Mouse (Mus musculus) heart, postnatal 0 days (tissue): ENCODE results near the gene Dolpp1.

Source experiments
- CTCF ChIP-seq: IDR thresholded peaks from 2 replicates; pipeline ENCODE4 v1.5.1; 2016; ENCODE audit warnings: antibody characterized with exemption, control low read depth, low read depth
- EP300 ChIP-seq: IDR thresholded peaks from 2 replicates; pipeline ENCODE4 v1.6.1; 2016; ENCODE audit warnings: antibody characterized with exemption, low read depth

- TF ChIP-seq CTCF (no peak), EP300 (no peak)
Observed at GRCm38 (mm10) chr2:30403870-30404269, 11.8 kb downstream of the Dolpp1 start.
